Mouse (Mus musculus): ENCODE results near the gene Olfml2b. TPM values are rescaled to one million over a fixed set of nuclear protein-coding genes. Genes with fewer than 3 reads are reported as not detected.

Gene Olfml2b
- 10.7 and 13.9 TPM in 2 replicates for polyA plus RNA-seq (2012; rRNA removed)

DNA sequence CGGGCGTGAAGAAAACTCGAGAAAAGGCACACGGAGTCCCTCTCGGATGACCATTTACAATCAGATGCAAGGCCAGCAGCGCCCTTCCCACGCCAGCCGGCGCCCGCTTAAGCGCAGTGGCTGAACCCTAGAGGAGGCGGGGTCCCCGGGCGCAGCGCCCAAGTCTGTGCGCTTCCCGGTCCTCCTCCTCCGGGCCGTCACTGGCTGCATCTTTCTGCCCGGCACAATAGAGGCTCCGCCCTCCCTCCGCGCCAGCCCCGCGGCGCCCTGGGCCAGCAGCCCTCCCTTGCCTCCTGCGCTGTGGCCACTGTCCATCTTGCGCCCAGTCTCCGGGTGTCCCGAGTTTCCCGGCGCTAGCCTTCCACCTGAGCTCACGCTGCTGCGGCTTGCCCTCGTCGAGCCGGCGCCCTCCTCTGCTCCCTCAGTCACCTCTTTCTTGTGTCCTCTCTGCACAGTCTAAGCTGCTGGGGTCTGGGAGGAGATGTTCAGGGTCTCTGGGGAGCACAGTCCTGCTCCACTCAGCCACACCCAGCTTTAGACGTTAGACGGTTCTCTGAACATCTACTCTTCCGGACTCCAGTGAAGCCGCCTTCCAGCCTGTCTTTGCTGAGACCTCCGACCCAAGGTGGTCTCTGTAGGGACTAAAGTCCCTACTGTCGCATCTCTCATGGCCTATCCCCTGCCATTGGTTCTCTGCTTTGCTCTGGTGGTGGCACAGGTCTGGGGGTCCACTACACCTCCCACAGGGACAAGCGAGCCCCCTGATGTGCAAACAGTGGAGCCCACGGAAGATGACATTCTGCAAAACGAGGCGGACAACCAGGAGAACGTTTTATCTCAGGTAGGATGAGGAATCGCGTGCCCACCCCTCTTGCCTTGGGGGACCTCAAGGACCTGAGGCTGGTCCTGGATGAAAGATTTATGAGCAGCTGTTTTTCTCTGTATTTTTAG, at the start of gene Olfml2b:
TSS of gene Olfml2b (plus strand) at position 278 of the 951 bp plus-strand sequence.

Other genes starting within 250 kb of the Olfml2b start
- gene Nos1ap, start 54.7 kb upstream of the Olfml2b start, polyA plus RNA-seq (2012; rRNA removed), result 17.4 and 18.8 TPM in 2 replicates
- gene Atf6, start 223.2 kb downstream of the Olfml2b start, polyA plus RNA-seq (2012; rRNA removed), result 2.5 and 3.6 TPM in 2 replicates
- gene Gm26620, start 240.5 kb downstream of the Olfml2b start, polyA plus RNA-seq (2012; rRNA removed), result 0.65 and 1.0 TPM in 2 replicates
- 3.1 and 4.5 TPM in 2 replicates for gene Dusp12, start 241.0 kb downstream of the Olfml2b start, polyA plus RNA-seq (2012; rRNA removed)

All from stomach, adult 2 months (tissue).